Mouse (Mus musculus) Patski (cell line): ENCODE measurements around the gene Tmprss2. TPM values are rescaled to one million over a fixed set of nuclear protein-coding genes. Genes with fewer than 3 reads are reported as not detected.

ENCODE experiments used
- ATAC-seq: fragments of 100-300 bp; one replicate; pipeline ENCODE4 v1.8.0; 2021
- CTCF ChIA-PET: fragments of 350-600 bp; sonication (Branson Sonifier 250); formaldehyde crosslinking; loops from one replicate; lab custom pipeline; 2022; ENCODE audit warnings: inconsistent platforms; lab: Charles Lee
- POLR2A ChIA-PET: fragments of 350-600 bp; sonication (Branson Sonifier 250); formaldehyde crosslinking; loops from one replicate; lab custom pipeline; 2022; ENCODE audit warnings: antibody characterized with exemption, inconsistent platforms; lab: Charles Lee
- DNase-seq: peaks from one replicate; pipeline ENCODE4 v3.0.0-alpha.2; 2011; ENCODE audit warnings: low read depth, low spot score
- H3K27me3 ChIP-seq: fragments of 371-371 bp; one replicate; pipeline ENCODE4 v1.5.1; 2021
- CTCF ChIP-seq: fragments of 100-300 bp; IDR thresholded peaks from one replicate; pipeline ENCODE4 v1.5.1; 2021
- in situ Hi-C: fragments of 300-500 bp; cut with MboI; formaldehyde crosslinking; loops from 3 replicates; pipeline ENCODE4 v1.11.1; 2018; ENCODE audit warnings: low pct_unique_long_range_greater_than_20kb, mixed read lengths
- polyA plus RNA-seq: library from polyadenylated mRNA; unstranded; gene quantifications from one replicate; pipeline ENCODE4 v1.2.3, GENCODE M21; 2021

Gene Tmprss2
- polyA plus RNA-seq: 0.12 TPM

DNA sequence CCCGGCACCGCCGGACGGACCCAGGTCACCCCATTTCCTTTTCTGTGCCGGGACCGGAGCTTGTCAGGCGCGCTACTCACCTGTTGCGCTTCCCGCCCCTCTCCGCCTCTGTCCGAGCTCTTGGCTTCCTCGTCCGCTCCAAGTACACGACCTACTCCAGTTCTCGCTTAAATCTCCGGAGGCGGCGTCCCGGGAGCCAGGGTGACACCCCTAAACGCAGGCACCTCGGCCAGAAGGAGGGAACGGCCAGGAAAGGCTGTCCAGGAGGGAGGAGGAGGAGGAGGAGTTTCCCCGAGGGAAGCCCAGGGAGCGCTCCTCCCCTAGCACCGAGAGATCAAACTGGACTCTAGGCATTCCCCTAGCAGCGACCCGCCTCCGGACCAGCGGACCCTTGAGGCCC, at the start of gene Tmprss2:
Gene Tmprss2 (minus strand): TSS at position 257 of the 400 bp plus-strand sequence.
- in situ Hi-C loops: no loop called here
- no peak for ATAC-seq

DNA sequence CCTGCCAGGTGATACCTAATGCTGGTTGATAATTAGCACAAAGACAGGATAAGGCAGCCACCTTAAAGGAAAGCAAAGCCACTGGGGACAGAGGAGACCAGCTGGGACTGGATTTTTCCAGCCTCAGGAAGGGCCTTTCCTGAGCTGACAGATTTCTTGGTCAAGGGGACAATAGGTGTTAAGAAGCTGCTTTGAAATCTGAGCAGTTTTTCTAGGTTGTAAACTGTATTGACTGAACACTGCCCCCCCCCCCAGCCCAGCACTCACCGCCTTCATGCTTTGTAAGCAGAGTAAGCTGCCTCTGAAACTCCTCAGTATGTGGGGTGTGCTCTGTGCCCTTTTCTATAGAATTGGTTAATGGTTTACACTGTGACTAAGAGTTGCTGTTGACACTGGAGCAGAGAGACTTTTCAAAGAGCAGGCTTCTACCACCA, 48.2 kb upstream of the Tmprss2 start:
- DNase-seq (no peak), ATAC-seq (peak; percentile 78)
- POLR2A ChIA-PET: no interaction called here
- no peak for TF ChIP-seq CTCF
- CTCF ChIA-PET: interaction anchor here (0.5 kb wide), 1 partner anchor 9 kb away, joined by 3 read pairs; no protein-coding TSS in a partner anchor
- H3K27me3 ChIP-seq: no peaks in the 10 kb centered on the region
- in situ Hi-C loops: no loop called here

More for the DNA sequence above, at the start of gene Tmprss2:
- DNase-seq: no peak
- no peaks in the 10 kb centered on the region for H3K27me3 ChIP-seq
- ChIA-PET POLR2A (no interaction called here), CTCF (interaction anchor here (1.2 kb wide), 1 partner anchor 13 kb away, joined by 4 read pairs; no protein-coding TSS in a partner anchor)
- TF ChIP-seq CTCF: no peak

DNA sequence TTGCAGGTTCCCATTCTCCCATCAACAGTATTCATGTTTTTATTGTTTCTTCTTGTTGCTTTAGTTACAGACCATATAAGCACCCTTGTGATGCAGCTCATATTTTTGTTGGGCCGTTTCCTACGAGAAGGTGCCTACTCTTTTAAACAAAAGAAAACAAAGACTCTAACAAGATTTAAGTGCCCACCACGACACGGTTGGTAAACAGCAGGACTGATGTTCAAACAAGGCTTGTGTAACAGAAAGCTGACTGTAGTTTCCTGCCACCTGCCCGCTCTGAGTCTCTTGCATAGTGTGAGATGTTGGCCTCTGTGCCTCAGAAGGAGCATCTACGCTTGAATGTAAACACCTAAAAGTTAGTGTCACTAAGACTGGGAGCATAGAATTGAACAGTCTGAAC, 47.5 kb upstream of the Tmprss2 start:
- ATAC-seq (no peak), DNase-seq (no peak)
- in situ Hi-C loops: no loop called here
- TF ChIP-seq CTCF: no peak
- no peaks in the 10 kb centered on the region for H3K27me3 ChIP-seq
- ChIA-PET CTCF (no interaction called here), POLR2A (no interaction called here)

DNA sequence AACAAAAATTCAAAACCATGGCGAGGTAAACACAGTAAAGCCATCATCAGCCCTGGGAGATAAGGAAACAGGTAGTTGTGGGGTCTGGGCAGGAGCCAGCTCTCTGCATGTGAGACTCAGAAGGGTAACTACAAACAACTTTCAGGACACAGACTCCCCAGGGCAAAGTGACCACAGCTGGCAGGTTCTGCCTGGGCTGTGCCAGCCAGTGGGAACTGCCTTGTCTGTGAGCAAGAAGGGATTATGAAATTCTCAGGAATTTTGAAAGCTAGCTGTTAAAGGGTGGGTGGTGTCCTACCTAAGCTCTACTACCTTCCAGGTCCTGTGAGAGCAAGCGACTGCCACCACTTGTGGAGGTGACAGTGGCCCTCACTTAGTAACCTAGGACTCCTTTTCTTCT, 44.8 kb upstream of the Tmprss2 start:
- no peak for TF ChIP-seq CTCF
- in situ Hi-C loops: no loop called here
- DNase-seq: no peak
- ChIA-PET POLR2A (no interaction called here), CTCF (interaction anchor here (1.0 to 3.0 kb wide), 2 partner anchors 10 to 37 kb away, joined by 4 to 9 read pairs; no protein-coding TSS in a partner anchor)
- peak; percentile 41 for ATAC-seq
- H3K27me3 ChIP-seq: no peaks in the 10 kb centered on the region

DNA sequence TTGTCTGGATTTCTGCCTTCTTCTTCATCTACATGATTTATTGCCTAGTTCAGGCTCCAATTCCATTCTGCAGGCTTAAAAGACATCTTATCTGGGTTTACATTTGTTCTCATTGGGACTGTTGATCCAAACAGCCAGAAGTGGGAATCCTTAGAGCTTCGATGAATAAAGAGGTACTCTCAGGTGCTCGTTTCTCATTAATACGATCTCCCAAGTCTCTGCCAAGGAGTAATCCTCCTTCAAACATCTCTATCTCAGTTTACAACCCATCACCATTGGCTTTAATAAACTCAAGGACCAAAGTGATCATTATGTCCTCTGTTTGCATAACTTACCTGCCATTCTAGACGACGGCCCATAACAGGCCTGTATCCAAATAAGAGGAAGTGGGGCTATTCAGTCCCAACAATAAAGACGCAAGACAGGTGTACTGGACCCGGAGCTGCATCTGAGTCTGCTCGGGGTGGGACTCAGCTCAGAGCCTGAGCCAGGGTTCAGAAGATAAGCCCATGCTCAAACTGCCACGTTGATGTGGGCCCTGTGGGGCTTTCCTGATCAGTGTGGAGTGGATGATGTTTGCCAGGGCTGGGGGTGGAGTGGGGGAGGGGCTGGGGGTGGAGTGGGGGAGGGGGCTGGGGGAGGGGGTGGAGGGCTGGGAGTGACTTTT, 38.7 kb upstream of the Tmprss2 start:
- ChIA-PET CTCF (no interaction called here), POLR2A (no interaction called here)
- in situ Hi-C loops: no loop called here
- H3K27me3 ChIP-seq: no peaks in the 10 kb centered on the region
- ATAC-seq: no peak
- DNase-seq: no peak
- TF ChIP-seq CTCF: no peak

DNA sequence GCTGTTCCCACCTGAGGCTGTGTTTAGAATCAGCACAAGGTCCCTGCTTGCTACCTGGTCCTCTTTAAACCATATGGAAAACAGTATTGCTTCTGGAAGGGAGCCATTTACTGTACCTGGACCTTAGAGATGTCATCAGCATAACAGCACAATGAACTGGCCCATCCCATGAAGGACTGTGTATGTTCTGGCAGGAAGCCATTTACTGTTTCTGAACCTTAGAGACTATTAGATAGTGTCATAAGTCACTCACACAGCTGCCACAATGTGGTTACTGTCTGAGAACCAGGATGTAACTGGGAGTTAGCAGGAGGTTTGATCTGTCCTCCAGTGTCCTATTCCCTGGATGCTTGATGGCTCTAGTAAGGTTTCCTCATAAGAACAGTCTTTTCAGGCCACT, 33.7 kb upstream of the Tmprss2 start:
- no peak for TF ChIP-seq CTCF
- CTCF ChIA-PET: interaction anchor here (1.2 kb wide), 1 partner anchor 10 kb away, joined by 3 read pairs; no protein-coding TSS in a partner anchor
- H3K27me3 ChIP-seq: no peaks in the 10 kb centered on the region
- DNase-seq (no peak), ATAC-seq (no peak)
- in situ Hi-C loops: no loop called here
- POLR2A ChIA-PET: no interaction called here

DNA sequence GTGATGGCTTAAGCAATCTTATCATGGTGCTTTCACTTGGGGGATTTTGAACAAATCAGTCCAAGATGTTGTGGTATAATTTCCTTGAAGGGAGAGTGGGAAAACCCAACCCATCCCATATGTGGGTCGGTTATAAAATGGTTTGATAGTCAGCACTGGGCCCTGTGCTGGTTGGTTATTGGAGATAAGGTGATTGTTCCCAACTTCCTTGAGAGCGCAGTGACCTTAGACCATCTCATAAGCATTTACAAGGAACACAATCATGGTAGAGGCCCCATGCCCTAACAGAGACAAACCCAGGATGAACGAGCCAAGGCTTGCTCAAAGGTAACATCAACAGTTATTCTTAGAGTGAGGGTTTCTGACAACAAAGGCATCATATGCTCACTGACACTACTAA, 28.6 kb upstream of the Tmprss2 start:
- DNase-seq: no peak
- TF ChIP-seq CTCF: no peak
- no peak for ATAC-seq
- ChIA-PET CTCF (no interaction called here), POLR2A (no interaction called here)
- no peaks in the 10 kb centered on the region for H3K27me3 ChIP-seq
- in situ Hi-C loops: no loop called here

DNA sequence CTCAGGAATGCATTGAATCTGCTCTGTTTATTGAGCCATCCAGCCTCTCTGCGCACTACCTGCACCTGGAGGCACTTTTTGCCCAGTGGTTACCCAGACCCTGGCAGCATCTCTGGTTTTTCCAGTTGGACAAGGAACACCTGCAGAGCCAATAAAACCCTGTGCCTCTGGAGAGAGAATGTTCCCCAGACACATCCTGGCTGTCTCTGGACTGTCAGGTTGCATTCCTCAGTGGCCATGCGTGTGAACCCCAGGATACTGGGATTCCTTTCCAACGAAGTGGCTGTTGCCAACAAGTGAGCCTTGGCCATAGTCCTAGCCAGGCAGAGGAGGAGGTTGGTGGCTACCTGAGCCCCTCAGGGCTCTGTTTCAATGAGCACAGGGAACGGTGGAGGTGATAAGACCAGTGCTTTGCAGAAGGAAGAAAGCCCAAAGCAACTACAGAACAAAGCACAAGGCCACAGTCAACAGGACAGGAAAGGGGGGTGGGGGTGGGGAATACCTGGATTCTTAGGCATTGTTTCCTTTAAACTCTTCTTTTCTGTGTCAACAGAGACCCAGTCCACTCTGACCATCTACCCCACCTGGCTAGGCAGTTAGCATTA, 22.0 kb upstream of the Tmprss2 start:
- ChIA-PET POLR2A (interaction anchor here (0.6 kb wide), 1 partner anchor 1190 kb away, joined by 4 read pairs; the partner anchor contains the start of gene Itgb2l), CTCF (no interaction called here)
- TF ChIP-seq CTCF: no peak
- in situ Hi-C loops: no loop called here
- DNase-seq (no peak), ATAC-seq (no peak)
- H3K27me3 ChIP-seq: no peaks in the 10 kb centered on the region

DNA sequence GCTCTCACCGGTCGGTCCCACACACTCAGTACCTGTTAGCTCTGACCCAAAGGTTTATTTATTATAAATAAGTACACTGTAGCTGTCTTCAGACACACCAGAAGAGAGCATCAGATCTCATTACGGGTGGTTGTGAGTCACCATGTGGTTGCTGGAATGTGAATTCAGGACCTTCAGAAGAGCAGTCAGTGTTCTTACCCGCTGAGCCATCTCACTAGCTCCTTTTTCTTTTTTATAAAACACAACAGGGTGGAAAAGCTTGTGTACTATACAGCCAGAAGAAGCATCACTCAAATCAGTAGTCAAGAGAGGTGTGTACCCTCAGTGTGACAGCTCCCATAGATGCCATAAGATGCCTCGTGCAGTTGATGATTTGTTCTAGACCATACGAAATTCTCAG, 12.2 kb upstream of the Tmprss2 start:
- no peaks in the 10 kb centered on the region for H3K27me3 ChIP-seq
- no peak for ATAC-seq
- in situ Hi-C loops: no loop called here
- DNase-seq: no peak
- no peak for TF ChIP-seq CTCF
- CTCF ChIA-PET: interaction anchor here (1.1 kb wide), 1 partner anchor 13 kb away, joined by 3 read pairs; no protein-coding TSS in a partner anchor
- POLR2A ChIA-PET: no interaction called here

DNA sequence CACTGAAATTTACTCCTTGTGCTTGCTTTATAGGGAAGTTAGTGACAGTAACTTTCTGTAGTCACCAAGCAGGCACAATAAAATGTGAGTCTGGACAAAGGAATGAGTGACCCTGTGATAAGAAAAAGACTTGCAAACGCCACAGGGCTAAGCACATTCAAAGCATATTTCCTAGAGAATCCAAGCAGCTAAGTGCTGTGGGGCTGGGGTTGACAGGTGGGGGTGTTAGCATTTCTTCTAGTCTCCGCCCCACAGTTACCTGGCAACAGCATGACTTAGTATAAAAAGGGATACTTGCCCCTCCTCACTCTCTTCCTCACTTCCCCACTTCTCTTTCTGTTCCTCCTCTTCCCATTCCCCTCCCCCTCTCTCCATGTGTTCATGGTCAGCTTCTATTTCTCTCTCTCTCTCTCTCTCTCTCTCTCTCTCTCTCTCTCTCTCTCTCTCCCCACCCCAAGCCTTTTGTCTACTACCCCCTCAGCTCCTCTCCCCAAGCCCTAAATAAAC, 11.4 kb upstream of the Tmprss2 start:
- CTCF ChIA-PET: no interaction called here
- ATAC-seq (no peak), DNase-seq (no peak)
- no peaks in the 10 kb centered on the region for H3K27me3 ChIP-seq
- in situ Hi-C loops: no loop called here
- POLR2A ChIA-PET: no interaction called here
- no peak for TF ChIP-seq CTCF

DNA sequence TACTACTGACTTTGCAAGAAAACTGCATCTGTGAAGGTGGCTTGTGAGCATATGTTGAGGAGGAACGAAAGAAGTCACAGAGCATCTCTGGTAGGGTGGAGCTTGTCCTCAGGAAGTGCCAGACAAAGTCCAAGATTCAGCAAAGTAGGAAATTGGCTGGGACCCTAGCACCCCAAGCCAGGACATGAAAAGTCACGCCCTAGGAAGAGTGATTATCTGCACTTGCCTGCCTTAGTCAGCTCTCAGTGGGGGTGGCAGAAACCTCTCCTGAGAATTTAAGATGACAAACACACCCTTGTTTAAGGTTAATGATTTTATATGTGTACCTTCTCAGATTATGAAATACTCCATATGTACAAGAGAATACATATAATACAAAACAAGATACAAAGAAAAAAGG, 7.3 kb upstream of the Tmprss2 start:
- POLR2A ChIA-PET: interaction anchor here (1.0 kb wide), 1 partner anchor 23 kb away, joined by 3 read pairs; no protein-coding TSS in a partner anchor
- ATAC-seq (no peak), DNase-seq (no peak)
- no peaks in the 10 kb centered on the region for H3K27me3 ChIP-seq
- CTCF ChIA-PET: interaction anchor here (1.1 to 1.8 kb wide), 3 partner anchors 10 to 37 kb away, joined by 3 to 5 read pairs (median 4); no protein-coding TSS in a partner anchor
- in situ Hi-C loops: no loop called here
- TF ChIP-seq CTCF: no peak
